Mouse (Mus musculus) MEL (cell line): ENCODE measurements at regions not wholly inside any gene's neighbourhood (a gene's known extent, or its start where the extent isn't known, plus 50 kb on each side); places are given as distances from the start of the nearest gene placed in this dataset.

Experiments
- DNase-seq: peaks from one replicate; pipeline ENCODE4 v3.0.0; 2011; ENCODE audit warnings: low read depth, low spot score
- H3K27ac ChIP-seq: 2 replicates; pipeline ENCODE4 v1.5.1; 2012; ENCODE audit warnings: low read depth, mild to moderate bottlenecking, control low read depth, low read length, moderate library complexity; ENCODE audit not compliant: control insufficient read depth
- H3K27me3 ChIP-seq, 2 experiments: fragments of 150-350 bp in 1 of 2; sonication (generic) in 1 of 2; 2 replicates each; pipeline ENCODE4 v1.6.1; 2012; ENCODE audit warnings: low read length in 2 of 2, mild to moderate bottlenecking in 2 of 2, improper control_type of control experiment in 1 of 2, moderate library complexity in 1 of 2; ENCODE audit not compliant: insufficient read depth in 2 of 2, control insufficient read depth in 1 of 2
- H3K36me3 ChIP-seq, 2 experiments: 2 replicates each; pipeline ENCODE4 v1.6.1; 2012 to 2014; ENCODE audit warnings: low read length in 2 of 2, improper control_type of control experiment in 1 of 2, inconsistent platforms in 1 of 2, mild to moderate bottlenecking in 1 of 2; ENCODE audit not compliant: insufficient read depth in 2 of 2, control insufficient read depth in 1 of 2
- H3K4me1 ChIP-seq, 2 experiments: fragments of 150-350 bp in 1 of 2; sonication (generic) in 1 of 2; 2 replicates each; pipeline ENCODE4 v1.6.1; 2012; ENCODE audit warnings: low read length in 2 of 2, improper control_type of control experiment in 1 of 2, mild to moderate bottlenecking in 1 of 2; ENCODE audit not compliant: insufficient read depth in 2 of 2, control insufficient read depth in 1 of 2
- H3K4me3 ChIP-seq, 2 experiments: fragments of 150-350 bp in 1 of 2; sonication (generic) in 1 of 2; 2 replicates each; pipeline ENCODE4 v1.5.1; 2012; ENCODE audit warnings: low read depth in 2 of 2, low read length in 2 of 2, mild to moderate bottlenecking in 2 of 2, moderate library complexity in 2 of 2, control low read depth in 1 of 2, improper control_type of control experiment in 1 of 2; ENCODE audit not compliant: control insufficient read depth in 1 of 2, insufficient read depth in 1 of 2
- H3K79me2 ChIP-seq: 2 replicates; pipeline ENCODE4 v1.6.1; 2012; ENCODE audit warnings: mild to moderate bottlenecking, low read length, moderate library complexity; ENCODE audit not compliant: control insufficient read depth, poor library complexity, insufficient read depth
- H3K9ac ChIP-seq: 2 replicates; pipeline ENCODE4 v1.6.1; 2012; ENCODE audit warnings: low read depth, mild to moderate bottlenecking, control low read depth, low read length, moderate library complexity; ENCODE audit not compliant: control insufficient read depth, poor library complexity, severe bottlenecking
- H3K9me3 ChIP-seq: fragments of 150-350 bp; sonication (generic); replicated peaks from 2 replicates; pipeline ENCODE4 v1.6.1; 2012; ENCODE audit warnings: mild to moderate bottlenecking, low read length, improper control_type of control experiment, moderate library complexity; ENCODE audit not compliant: insufficient read depth
- CHD1 ChIP-seq: IDR thresholded peaks from 2 replicates; pipeline ENCODE4 v1.6.1; 2012; ENCODE audit warnings: low read depth, mild to moderate bottlenecking, inconsistent platforms, low read length, improper control_type of control experiment
- CHD2 ChIP-seq: IDR thresholded peaks from 2 replicates; pipeline ENCODE4 v1.6.1; 2011; ENCODE audit warnings: low read length, improper control_type of control experiment
- CTCF ChIP-seq, 3 experiments: IDR thresholded peaks in 2 of 3; conservative IDR thresholded peaks in 1 of 3; 2 replicates each; pipeline ENCODE4 v1.5.1; 2011 to 2012; ENCODE audit warnings: low read length in 3 of 3, low read depth in 2 of 3, mild to moderate bottlenecking in 2 of 3, improper control_type of control experiment in 1 of 3, inconsistent platforms in 1 of 3, mixed read lengths in 1 of 3, moderate library complexity in 1 of 3; ENCODE audit not compliant: control insufficient read depth in 1 of 3, insufficient read depth in 1 of 3, poor library complexity in 1 of 3, severe bottlenecking in 1 of 3
- ELF1 ChIP-seq: IDR thresholded peaks from 2 replicates; pipeline ENCODE4 v1.6.1; 2014; ENCODE audit warnings: low read depth, mild to moderate bottlenecking, inconsistent platforms, low read length, improper control_type of control experiment, moderate library complexity
- EP300 ChIP-seq, 2 experiments: IDR thresholded peaks; 2 replicates each; pipeline ENCODE4 v1.6.1; 2011; ENCODE audit warnings: improper control_type of control experiment in 2 of 2, low read length in 2 of 2, low read depth in 1 of 2, mild to moderate bottlenecking in 1 of 2
- ETS1 ChIP-seq: IDR thresholded peaks from 2 replicates; pipeline ENCODE4 v1.6.1; 2012; ENCODE audit warnings: low read depth, mild to moderate bottlenecking, inconsistent platforms, low read length, improper control_type of control experiment, moderate library complexity
- GABPA ChIP-seq: IDR thresholded peaks from 2 replicates; pipeline ENCODE4 v1.6.1; 2012; ENCODE audit warnings: low read depth, mild to moderate bottlenecking, inconsistent platforms, low read length, improper control_type of control experiment, moderate library complexity
- GATA1 ChIP-seq: IDR thresholded peaks from 2 replicates; pipeline ENCODE4 v1.6.1; 2011; ENCODE audit warnings: low read depth, low read length, improper control_type of control experiment
- MAFK ChIP-seq: IDR thresholded peaks from 2 replicates; pipeline ENCODE4 v1.6.1; 2011; ENCODE audit warnings: low read depth, mild to moderate bottlenecking, low read length, improper control_type of control experiment, borderline replicate concordance
- MAZ ChIP-seq: IDR thresholded peaks from 2 replicates; pipeline ENCODE4 v1.6.1; 2012; ENCODE audit warnings: low read depth, mild to moderate bottlenecking, inconsistent platforms, low read length, improper control_type of control experiment
- MXI1 ChIP-seq: IDR thresholded peaks from 2 replicates; pipeline ENCODE4 v1.6.1; 2011; ENCODE audit warnings: mild to moderate bottlenecking, low read depth, low read length, improper control_type of control experiment
- MYB ChIP-seq: IDR thresholded peaks from 2 replicates; pipeline ENCODE4 v1.6.1; 2011; ENCODE audit warnings: mild to moderate bottlenecking, low read depth, low read length, improper control_type of control experiment
- NELFE ChIP-seq: IDR thresholded peaks from 2 replicates; pipeline ENCODE4 v1.6.1; 2011; ENCODE audit warnings: low read depth, low read length, improper control_type of control experiment
- POLR2AphosphoS2 ChIP-seq: IDR thresholded peaks from 2 replicates; pipeline ENCODE4 v1.6.1; 2011; ENCODE audit warnings: low read length, improper control_type of control experiment
- RCOR1 ChIP-seq: IDR thresholded peaks from 2 replicates; pipeline ENCODE4 v1.6.1; 2012; ENCODE audit warnings: low read depth, mild to moderate bottlenecking, inconsistent platforms, low read length, improper control_type of control experiment
- TAL1 ChIP-seq: IDR thresholded peaks from 2 replicates; pipeline ENCODE4 v1.6.1; 2012; ENCODE audit warnings: mild to moderate bottlenecking, inconsistent platforms, low read length, moderate library complexity, mixed read lengths
- TBP ChIP-seq: IDR thresholded peaks from 2 replicates; pipeline ENCODE4 v1.8.0; 2011; ENCODE audit warnings: low read depth, low read length, improper control_type of control experiment
- USF2 ChIP-seq, 2 experiments: IDR thresholded peaks; 2 replicates each; pipeline ENCODE4 v1.6.1; 2011 to 2012; ENCODE audit warnings: improper control_type of control experiment in 2 of 2, low read length in 2 of 2, borderline replicate concordance in 1 of 2, inconsistent platforms in 1 of 2, low read depth in 1 of 2, mild to moderate bottlenecking in 1 of 2; ENCODE audit not compliant: insufficient read depth in 1 of 2
- ZMIZ1 ChIP-seq: IDR thresholded peaks from 2 replicates; pipeline ENCODE4 v1.6.1; 2012; ENCODE audit warnings: low read depth, mild to moderate bottlenecking, inconsistent platforms, low read length, improper control_type of control experiment, moderate library complexity

DNA sequence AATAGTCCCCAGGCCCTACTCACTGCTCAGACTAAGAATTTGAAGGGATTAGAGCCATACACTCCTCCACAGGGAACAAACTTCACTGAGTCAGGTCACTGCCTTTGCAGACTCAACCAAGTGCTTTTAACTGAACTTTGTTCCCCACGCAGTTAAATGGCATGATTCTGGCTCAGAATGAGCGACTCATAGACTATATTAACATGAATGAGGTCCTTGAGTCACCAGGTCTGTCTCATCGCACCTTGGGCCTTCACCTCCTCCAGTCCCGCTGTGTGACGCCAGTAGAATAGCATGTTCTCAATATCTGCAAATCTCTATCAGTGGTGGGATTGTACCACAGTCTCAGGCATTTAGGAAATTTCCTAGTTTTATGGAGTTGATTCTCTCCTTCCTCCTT is 153.1 kb downstream of the Pmp22 start:
- no peak overlapping the region for H3K4me3 ChIP-seq
- H3K36me3 ChIP-seq: no peaks in the 10 kb centered on the region
- no peak overlapping the region for H3K27ac ChIP-seq
- H3K27me3 ChIP-seq: no peaks in the 10 kb centered on the region
- H3K9me3 ChIP-seq: no peaks in the 10 kb centered on the region
- no peak overlapping the region for H3K9ac ChIP-seq
- H3K79me2 ChIP-seq: no peaks in the 10 kb centered on the region
- TF ChIP-seq CHD1 (no peak), MXI1 (no peak), MAFK (no peak), EP300 (IDR thresholded peaks at IDR 0.05; ENCODE audit: low read depth in 1 of 2, low read length in 2 of 2) (no peak), ELF1 (no peak), CHD2 (no peak), USF2 (IDR thresholded peaks at IDR 0.05; ENCODE audit: borderline replicate concordance in 1 of 2, insufficient read depth in 1 of 2, low read depth in 1 of 2, low read length in 2 of 2) (no peak), MAZ (no peak), NELFE (no peak), TBP (no peak), TAL1 (no peak), ZMIZ1 (no peak), GATA1 (no peak), POLR2AphosphoS2 (no peak)
- TF ChIP-seq, all 39 proteins: peak for 0
- H3K4me1 ChIP-seq: no peaks in the 10 kb centered on the region
- DNase-seq: no peak

DNA sequence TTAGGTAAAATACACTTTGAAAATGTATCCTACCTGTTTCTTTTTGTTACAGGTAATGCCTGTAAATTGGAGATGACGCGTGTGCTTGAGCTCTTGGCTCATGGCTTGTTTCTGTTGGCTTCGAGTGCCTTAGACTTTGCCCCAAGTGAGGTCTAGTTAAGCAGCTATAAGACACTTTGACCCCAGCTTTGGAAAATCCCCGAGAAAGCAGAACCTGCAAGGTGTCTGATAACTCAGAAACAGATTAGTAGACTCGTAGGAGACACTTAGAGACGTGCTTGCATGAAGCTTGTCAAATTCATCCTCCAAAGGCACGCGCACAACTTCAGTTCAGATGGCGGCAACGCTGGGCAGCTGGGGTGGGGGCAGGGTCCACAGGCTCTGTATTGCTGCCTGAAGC is 153.8 kb downstream of the Pmp22 start:
- H3K79me2 ChIP-seq: no peaks in the 10 kb centered on the region
- TF ChIP-seq GABPA: no peak
- no peak for TF ChIP-seq CTCF (IDR thresholded peaks at IDR 0.05 in 2 of 3, conservative IDR thresholded peaks at IDR 0.05 in 1 of 3; ENCODE audit: control insufficient read depth in 1 of 3, insufficient read depth in 1 of 3, low read depth in 2 of 3, low read length in 3 of 3, poor library complexity in 1 of 3, severe bottlenecking in 1 of 3)
- TF ChIP-seq MYB: no peak
- TF ChIP-seq ETS1: no peak
- TF ChIP-seq RCOR1: no peak
- no peak for TF ChIP-seq TAL1
- no peak for TF ChIP-seq MAFK
- TF ChIP-seq ZMIZ1: no peak
- TF ChIP-seq MXI1: no peak
- TF ChIP-seq TBP: no peak
- no peak for TF ChIP-seq ELF1
- TF ChIP-seq, all 39 proteins: peak for 0
- no peaks in the 10 kb centered on the region for H3K27me3 ChIP-seq
- H3K4me3 ChIP-seq: no peak overlapping the region
- H3K9me3 ChIP-seq: no peaks in the 10 kb centered on the region
- H3K4me1 ChIP-seq: no peaks in the 10 kb centered on the region
- no peak overlapping the region for H3K9ac ChIP-seq
- H3K27ac ChIP-seq: no peak overlapping the region
- no peak for DNase-seq
- no peaks in the 10 kb centered on the region for H3K36me3 ChIP-seq
